Mouse (Mus musculus) kidney, postnatal 36 days (tissue): ENCODE measurements around the gene Ddr1.
A peak's percentile ranks its signal among the peaks of the same experiment; 100 is the strongest.

Experiments
- DNase-seq, 2 experiments: peaks; one replicate each; pipeline ENCODE4 v3.0.0; 2021 to 2022; ENCODE audit warnings: mixed read lengths in 2 of 2

Ddr1 gene

DNA sequence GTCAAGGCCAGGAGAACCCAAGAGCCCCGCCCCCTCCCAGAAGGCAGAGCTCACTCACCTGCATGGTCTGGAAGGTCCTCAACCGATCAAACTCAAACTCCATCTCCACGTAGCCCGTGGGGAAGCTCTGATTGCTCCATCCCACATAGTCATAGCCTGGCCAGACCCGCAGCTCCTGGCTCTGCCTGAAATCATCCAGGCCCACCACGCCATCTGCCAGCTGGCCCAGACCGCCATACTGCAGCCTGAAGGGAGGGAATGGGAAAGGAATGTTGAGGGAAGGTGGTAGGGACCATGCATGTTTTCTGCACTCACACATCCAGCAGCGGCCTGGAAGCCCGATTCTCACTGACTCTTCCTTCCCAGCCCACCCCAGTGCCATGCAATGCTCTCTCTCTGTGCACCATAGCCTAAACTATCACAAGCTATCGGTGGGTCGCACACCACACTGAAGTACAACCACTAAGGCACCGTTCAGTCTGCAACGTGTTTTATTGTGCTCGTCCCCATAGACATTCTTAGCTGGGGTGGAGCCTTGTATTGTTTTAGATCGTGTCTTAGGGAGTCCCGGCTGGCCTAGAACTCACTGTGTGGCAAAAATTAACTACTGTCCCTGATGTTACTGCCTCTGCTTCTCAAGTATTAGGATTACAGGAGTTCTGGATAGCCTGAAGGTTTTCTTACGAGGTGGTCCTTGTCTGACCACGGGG lies 14.3 kb downstream of the Ddr1 start:
- DNase-seq: no peak

DNA sequence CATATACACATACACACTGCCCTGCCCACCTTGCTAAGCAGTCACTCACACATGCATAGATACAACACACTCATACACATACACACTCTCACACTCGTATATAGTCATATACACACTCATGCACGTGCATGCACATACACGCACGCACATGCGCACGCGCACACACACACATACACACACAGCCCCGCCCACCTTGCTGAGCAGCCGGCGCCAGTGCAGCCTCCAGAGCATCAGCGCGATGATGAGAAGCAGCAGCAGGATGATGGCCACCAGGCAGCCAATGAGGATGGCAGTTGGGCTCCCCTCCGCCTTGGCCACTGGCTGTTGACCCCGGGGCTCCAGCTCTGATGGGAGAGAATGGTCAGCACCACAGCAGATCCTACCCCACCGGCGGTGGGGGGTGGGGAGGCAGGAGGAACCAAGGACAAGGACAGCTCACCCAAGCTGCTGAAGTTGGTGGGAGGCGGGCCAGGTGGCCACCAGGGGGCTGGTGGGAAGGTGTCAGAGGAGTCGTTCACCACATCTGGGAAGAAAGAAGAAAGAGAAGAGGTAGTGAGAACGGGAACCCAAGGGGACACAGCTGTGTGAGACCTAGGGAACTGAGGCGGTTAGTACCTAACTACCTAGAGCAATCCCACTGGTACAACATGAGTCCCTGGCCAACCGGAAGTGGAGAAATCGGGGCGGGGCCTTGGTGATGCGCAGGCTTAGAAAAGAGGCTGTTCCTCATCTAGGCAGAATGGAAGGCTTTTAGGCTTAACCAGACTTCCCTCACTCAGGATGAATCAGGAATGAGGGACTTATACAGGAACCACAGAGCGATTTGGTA lies 15.9 kb downstream of the Ddr1 start:
- DNase-seq: no peak

DNA sequence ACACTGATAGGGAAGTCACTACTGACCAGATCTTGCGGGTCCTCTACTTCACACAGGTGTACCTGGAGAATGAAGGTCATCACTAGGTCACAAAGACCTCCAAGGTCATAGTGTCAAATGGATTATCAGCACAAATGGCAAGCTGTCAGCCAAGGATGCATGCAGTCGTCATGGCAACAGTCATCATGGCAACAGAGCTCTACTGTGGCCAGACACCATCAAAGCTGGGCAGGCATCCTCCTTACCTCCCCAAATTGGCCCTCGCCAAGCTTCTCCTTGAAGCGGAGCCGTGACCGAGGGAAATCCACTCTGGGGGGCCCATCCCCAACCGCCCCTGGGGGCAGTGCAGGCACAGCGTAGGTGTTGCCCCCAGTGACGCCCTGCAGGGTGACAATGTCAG lies 19.4 kb downstream of the Ddr1 start:
- DNase-seq: no peak

DNA sequence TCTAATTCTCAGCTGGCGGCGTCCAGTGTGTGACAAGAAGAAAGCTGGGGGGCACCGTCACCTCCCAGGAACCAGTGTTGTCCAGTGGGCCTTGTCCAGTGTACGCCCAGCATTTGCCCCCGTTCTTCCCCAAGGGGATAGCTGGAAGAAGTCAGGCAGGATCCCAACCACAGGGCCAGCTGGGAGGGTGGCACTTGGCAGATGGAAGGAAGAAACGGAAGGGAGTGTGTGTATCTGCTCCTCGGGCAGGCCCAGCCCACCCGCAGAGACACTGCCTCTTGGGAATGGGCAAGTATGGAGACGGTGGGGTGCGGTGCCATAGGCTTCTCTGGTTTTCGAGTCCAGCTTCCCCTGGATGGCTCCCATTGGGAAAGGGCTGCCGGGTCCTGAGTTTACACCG lies 22.4 kb downstream of the Ddr1 start:
- DNase-seq: no peak

GRCm38 (mm10) chr17:35680591-35680990 lies 23.8 kb downstream of the Ddr1 start:
- DNase-seq: no peak

- peak; percentile 92 to 97 for DNase-seq
Observed at GRCm38 (mm10) chr17:35673416-35674035, 30.9 kb downstream of the Ddr1 start, which contains the start of gene Gtf2h4. Gtf2h4 (minus strand) TSS chr17:35673739.

DNA sequence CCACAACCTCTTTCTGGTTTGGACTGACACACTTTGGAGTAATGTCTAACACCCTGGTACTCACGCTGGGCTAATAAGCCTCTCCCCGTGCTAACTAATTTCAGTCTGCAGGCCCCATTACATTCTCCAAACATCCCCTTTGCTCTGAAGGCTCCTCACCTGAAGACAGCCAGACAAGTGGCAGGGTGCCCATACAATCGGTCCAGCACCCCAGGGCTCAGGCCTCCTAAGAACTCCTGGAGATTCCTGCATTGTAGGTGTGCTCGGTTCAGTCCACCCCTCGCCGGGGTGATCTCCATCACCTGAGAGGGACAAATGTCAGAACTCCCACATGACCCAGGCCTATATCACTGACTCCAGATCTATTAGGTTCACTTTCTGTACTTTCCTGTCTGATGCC lies 31.9 kb downstream of the Ddr1 start:
- DNase-seq: no peak

- no peak for DNase-seq
Observed at GRCm38 (mm10) chr17:35671846-35672245, 32.6 kb downstream of the Ddr1 start.

DNA sequence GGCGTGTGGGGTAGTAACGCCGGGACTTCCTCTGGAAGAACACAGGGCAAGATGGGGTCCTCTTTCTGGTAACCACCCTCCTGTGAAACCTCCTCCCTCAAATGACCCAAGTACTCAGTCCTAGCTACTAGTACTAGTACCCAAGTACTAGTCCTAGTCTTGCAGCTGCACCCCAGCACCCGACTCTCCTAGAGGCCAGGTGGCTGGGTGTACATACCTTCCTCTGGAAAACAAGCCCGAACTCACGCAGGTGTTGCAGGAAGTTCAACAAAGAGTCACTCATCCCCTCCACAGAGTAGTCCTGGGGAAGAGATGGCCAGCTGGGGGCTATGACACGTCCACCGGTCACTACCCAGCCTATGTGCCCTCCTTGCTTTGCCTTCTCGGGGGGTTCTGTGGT lies 34.7 kb downstream of the Ddr1 start:
- no peak for DNase-seq

DNA sequence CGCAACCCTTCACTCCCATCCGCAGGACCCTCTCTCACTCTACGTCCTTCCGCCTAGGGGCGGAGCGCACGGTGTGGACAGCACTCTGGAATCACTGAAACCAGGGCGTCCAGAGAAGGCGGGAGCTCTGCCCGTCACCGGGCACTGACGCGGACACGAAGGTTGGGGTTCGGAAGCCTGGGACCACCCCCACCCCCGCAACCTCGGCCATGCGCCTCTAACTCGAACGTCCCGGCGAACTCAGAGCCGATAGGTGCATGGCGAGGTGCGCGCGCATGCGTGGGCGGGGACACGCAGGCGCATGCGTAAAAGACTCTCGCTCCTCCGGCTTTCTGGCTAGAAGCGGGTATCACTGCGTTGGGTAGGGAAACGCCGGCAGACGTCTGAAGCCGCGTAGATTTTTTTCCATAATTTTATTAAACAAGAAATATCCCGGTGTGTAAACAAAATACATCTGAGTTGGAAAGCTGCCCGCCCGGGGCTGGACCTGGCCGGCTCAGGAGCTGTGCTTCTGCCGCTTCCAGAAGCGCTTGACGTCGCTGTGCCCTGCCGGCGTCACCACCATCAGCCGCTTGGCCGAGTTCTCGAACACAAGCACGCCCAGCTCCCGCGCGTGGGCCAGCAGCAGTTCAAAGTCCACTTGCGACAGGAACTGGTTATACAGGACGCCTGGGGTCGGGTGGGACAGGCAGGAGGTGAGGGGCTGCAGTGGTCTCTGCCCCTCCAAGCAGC lies 36.9 kb downstream of the Ddr1 start, which contains the start of gene Vars2:
Vars2 (minus strand) TSS at position 259 of the 732 bp plus-strand sequence.
- DNase-seq: peak; percentile 97 to 98

DNA sequence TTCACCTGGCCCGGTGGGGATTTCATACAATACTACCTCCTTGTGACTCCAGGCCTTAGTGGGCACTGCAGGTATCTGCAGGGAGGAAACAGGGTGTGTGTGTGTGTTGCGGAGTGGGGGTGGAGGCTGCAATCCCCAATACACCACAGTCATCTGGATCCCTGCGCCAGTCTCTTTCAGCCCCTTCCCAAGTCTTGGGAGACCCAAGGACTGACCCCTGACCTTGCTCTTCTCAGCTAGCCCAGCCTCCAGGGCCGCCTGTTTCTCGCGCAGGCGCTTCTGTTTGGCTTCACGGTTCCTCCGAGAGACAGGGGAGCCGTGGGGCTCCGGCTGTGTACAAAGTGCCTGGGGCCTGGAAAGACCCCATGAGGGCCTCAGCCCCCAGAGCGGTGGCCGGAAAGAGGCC lies 37.6 kb downstream of the Ddr1 start:
- DNase-seq: no peak

DNA sequence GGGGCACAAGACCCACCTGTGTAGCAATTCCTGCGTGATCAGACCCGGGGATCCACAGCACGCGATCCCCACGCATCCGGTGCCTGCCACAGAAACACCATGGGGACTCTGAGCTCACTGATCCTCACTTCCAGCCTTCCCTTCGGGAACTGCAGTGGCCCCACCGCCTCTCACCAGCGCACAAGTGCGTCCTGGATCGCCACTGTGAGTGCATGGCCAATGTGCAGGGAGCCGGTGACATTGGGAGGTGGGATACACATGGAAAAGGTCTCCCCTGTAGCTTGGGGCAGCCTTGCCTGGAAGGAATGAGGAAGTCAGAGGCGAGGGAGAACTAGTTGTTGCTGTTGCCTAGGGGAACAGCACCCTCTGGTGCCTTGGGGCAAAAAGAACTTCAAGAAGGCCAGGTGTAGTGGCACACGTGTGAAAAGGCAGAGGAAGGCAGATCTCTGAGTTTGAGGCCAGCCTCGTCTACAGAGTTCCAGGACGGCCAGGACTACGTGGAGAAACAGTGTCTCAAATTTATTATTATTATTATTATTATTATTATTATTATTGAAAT lies 38.4 kb downstream of the Ddr1 start:
- peak; percentile 53 to 69 for DNase-seq

- DNase-seq: no peak
Observed at GRCm38 (mm10) chr17:35653086-35653485, 51.3 kb downstream of the Ddr1 start.

DNA sequence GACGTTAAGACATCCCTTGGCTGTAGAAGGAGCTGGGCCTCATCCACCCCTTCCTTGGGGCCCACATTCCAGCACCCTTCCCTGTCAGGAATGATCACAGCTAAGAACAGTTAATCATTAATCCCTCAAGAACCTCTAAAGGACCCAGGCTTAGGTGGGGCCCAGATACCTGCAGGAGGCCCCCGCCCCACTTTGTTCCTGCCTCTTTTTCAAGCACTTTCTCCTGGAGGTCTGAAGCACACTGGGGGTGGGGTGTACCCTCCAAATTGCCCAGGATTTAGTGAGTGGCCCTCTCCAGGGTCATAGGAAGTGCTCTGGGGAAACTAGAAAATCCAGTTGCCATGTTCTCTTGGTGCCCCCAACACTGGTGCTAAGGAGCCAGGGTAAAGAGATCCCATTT lies 55.0 kb downstream of the Ddr1 start:
- DNase-seq: peak; percentile 38 to 46

DNA sequence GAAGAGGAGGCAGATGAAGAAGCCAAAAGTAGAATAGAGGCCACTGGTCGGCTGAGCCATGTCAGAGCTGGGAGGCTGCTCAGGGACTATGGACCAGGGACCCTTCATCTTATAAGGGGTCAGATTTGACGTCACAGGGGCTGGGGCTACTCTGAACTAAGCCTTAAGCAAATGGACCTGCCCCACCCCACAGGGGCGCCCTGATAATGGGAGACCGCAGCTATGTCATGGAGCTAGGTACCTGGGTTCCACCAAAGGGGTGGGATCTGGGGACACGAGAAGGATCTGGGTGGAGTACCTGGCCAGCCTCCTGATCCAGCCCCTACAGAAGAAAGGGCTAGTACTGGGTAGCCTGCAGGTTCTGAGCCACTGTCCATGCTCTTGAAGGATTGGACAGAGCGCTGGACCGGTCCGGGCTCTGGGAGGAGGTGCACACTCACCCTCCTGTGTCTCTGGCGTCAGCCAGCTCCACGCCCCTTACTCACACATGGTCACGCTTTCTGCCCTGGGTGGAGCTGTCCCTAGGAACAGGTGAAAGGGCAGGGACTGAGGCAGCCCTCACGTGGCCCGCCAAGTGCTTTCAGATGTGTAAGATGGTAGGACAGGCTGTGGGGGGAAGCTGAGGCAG lies 60.7 kb downstream of the Ddr1 start, which contains the start of gene Mucl3:
Mucl3 (minus strand) TSS at position 87 of the 628 bp plus-strand sequence.
- DNase-seq: no peak

DNA sequence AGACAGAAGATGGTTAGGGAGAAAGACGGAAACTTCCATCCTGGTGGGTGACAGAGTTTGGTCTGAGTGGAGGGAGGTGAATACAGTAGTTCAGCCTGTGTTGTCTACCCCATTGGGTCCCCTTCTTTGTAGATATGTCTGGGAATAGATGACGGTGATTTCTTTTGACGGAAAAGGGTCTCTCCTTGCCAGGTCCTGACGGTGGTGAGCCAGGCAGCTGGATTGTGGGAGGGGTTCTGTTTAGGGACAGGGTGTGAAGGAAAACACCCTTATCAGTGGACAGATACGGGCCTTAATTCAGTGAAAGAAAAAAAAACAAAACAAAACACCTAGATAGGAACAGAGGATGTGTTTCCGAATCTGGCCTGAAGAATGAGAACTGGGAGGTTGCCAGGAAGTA lies 65.1 kb downstream of the Ddr1 start:
- no peak for DNase-seq

DNA sequence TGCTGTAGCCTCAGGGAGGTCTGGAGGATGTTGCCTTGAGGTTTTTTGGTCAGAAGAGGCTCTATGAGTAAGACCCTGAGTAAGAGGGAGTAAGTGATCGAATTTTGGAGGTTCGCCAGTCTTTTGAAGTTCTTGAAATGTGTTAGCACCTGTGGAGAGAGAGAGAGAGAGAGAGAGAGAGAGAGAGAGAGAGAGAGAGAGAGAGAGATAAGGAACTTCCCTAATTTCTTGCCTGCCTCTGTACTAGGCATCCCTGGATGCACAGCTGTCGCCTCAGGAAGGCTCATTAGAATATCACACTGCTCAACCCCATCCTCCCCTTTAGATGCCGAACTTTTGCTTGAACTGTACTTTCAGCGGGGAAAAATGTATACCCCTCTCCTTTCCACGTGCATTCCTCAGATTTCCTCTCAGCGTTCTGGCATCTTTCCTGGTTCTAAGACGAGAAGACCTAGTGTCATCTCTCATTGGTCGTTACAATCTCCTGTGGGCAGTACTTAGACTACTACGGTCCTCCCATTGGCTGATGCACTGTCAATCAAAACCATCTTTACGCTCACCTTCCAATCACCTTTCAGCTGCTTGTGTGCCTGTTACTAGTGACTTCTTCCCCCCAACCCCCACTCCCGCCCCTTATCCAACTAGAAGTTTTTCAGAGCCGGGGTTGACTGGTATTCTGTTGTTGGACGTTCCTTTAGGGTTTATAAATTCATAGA lies 65.8 kb downstream of the Ddr1 start:
- peak; percentile 57 to 61 for DNase-seq

GRCm38 (mm10) chr17:35636363-35636762 lies 68.1 kb downstream of the Ddr1 start:
- DNase-seq: peak; percentile 23 to 60

DNA sequence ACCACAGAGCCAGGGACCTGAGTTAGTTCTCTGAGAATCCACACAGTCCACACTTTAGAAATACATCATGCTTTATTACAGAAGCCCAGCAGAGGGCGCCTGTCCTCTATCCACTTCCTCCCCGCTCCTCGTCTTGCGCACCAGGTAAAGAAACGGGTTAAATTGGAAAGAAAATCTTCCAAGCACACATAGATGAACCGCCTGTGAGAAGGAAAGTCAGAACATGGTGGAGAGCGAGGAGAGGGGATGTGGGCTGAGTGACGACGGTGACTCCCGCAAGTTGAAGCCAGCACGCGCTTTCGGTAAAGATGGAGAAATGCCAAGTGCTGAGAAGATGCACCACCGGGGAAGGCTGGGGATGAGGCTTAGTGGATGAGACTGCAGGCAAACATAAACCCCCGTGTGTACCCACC lies 68.7 kb downstream of the Ddr1 start:
- DNase-seq: peak; percentile 69 to 84

GRCm38 (mm10) chr17:35635202-35635601 lies 69.2 kb downstream of the Ddr1 start:
- DNase-seq: no peak

GRCm38 (mm10) chr17:35633992-35634391 lies 70.4 kb downstream of the Ddr1 start:
- DNase-seq: peak; percentile 46 to 75
